Mouse (Mus musculus): ENCODE measurements around the gene Ginm1. TPM values are rescaled to one million over a fixed set of nuclear protein-coding genes. Genes with fewer than 3 reads are reported as not detected.

The Ginm1 gene
- 70.2 TPM for polyA plus RNA-seq (2017; shearing (Covaris generic))

GRCm38 (mm10) chr10:7792751-7793385 is at the start of gene Ginm1, which contains the start of gene Ppil4:
TSS of gene Ginm1 (minus strand) at chr10:7792824.
TSS of gene Ppil4 (plus strand) at chr10:7792891.

GRCm38 (mm10) chr10:7832171-7832676 is 39.6 kb upstream of the Ginm1 start, which contains the start of gene Zc3h12d:
TSS of gene Zc3h12d (plus strand) at chr10:7832470.

GRCm38 (mm10) chr10:7725751-7726500 is 66.7 kb downstream of the Ginm1 start, which contains the start of gene Katna1:
TSS of gene Katna1 (plus strand) at chr10:7726000.

Other genes with a start within 250 kb of the Ginm1 start
- 0.22 TPM for gene Lrp11, start 203.0 kb downstream of the Ginm1 start, polyA plus RNA-seq (2017; shearing (Covaris generic))
- gene Nup43, start 125.3 kb downstream of the Ginm1 start, polyA plus RNA-seq (2017; shearing (Covaris generic)) = 25.8 TPM
- gene Pcmt1, start 111.7 kb downstream of the Ginm1 start, polyA plus RNA-seq (2017; shearing (Covaris generic)) = 117 TPM
- 2.7 TPM for gene Lats1, start 111.6 kb downstream of the Ginm1 start, polyA plus RNA-seq (2017; shearing (Covaris generic))
- 91.3 TPM for gene Katna1, start 66.8 kb downstream of the Ginm1 start, polyA plus RNA-seq (2017; shearing (Covaris generic))
- 110 TPM for gene Ppil4, start 67 bp upstream of the Ginm1 start, polyA plus RNA-seq (2017; shearing (Covaris generic))
- gene Zc3h12d, start 39.6 kb upstream of the Ginm1 start, polyA plus RNA-seq (2017; shearing (Covaris generic)) = 16.0 TPM
- 12.4 TPM for gene Tab2, start 163.4 kb upstream of the Ginm1 start, polyA plus RNA-seq (2017; shearing (Covaris generic))

Measured in CD4-positive, CD25-positive, alpha-beta regulatory T cell, adult 9 weeks (primary cell).